In genomic region chr2:107083071-107083885, GRCm38 (mm10) we compare ENCODE assay signal across 10 mouse cellular contexts. TPM values are rescaled to one million over a fixed set of nuclear protein-coding genes. Genes with fewer than 3 reads are reported as not detected.
DNase-seq lines count a peak whose midpoint lies in the region; ATAC-seq and TF ChIP-seq lines count a peak whose summit lies in the region.
"Had no signal": no experiment of that assay in that cellular context is flagged by ENCODE, and none has a peak within 500 bp of the region (broad histone marks: within the 10 kb centered on the region; RNA-seq: fewer than 3 reads in every experiment).

No protein-coding gene starts in this region.

- TF ChIP-seq POLR2A in testis, adult 2 months (IDR thresholded peaks at IDR 0.05; ENCODE audit: control insufficient read depth, low read depth, low read length): no peak

- no peaks in the 10 kb centered on the region for H3K27me3 ChIP-seq in intestine, postnatal 0 days (replicated peaks; ENCODE audit: control insufficient read depth, insufficient read depth, low read length)
- no peaks in the 10 kb centered on the region for H3K27me3 ChIP-seq in intestine, embryonic 15.5 days (replicated peaks)
- no peaks in the 10 kb centered on the region for H3K27me3 ChIP-seq in hindbrain, embryonic 12.5 days
- no peaks in the 10 kb centered on the region for H3K27me3 ChIP-seq in testis, adult 2 months (ENCODE audit: control insufficient read depth, insufficient read depth, low read length)

- ATAC-seq in intestine, postnatal 0 days: no peak
- ATAC-seq in intestine, embryonic 15.5 days: no peak
- 0 out of 2 replicates have a peak, but pooled peaks have one; percentile 60 for ATAC-seq in hindbrain, embryonic 12.5 days (ENCODE audit: low FRiP score)
- peak; percentile 73 for ATAC-seq in megakaryocyte, adult 5-6 weeks (ENCODE audit: poor library complexity, severe bottlenecking)

- H3K36me3 ChIP-seq in intestine, postnatal 0 days (ENCODE audit: control insufficient read depth, insufficient read depth): no peaks in the 10 kb centered on the region
- H3K36me3 ChIP-seq in intestine, embryonic 15.5 days: no peaks in the 10 kb centered on the region
- no peaks in the 10 kb centered on the region for H3K36me3 ChIP-seq in hindbrain, embryonic 12.5 days
- no peaks in the 10 kb centered on the region for H3K36me3 ChIP-seq in testis, adult 2 months (ENCODE audit: control insufficient read depth, insufficient read depth, low read length)

- H3K9me3 ChIP-seq in intestine, postnatal 0 days (ENCODE audit: control insufficient read depth): no peaks in the 10 kb centered on the region
- H3K9me3 ChIP-seq in intestine, embryonic 15.5 days: no peaks in the 10 kb centered on the region
- H3K9me3 ChIP-seq in hindbrain, embryonic 12.5 days (replicated peaks): no peaks in the 10 kb centered on the region

- H3K4me2 ChIP-seq in intestine, postnatal 0 days (replicated peaks; ENCODE audit: low read depth): no peak overlapping the region
- no peak overlapping the region for H3K4me2 ChIP-seq in intestine, embryonic 15.5 days (replicated peaks)
- no peak overlapping the region for H3K4me2 ChIP-seq in hindbrain, embryonic 12.5 days (replicated peaks)

- no peaks in the 10 kb centered on the region for H3K4me1 ChIP-seq in intestine, postnatal 0 days (replicated peaks; ENCODE audit: control insufficient read depth, insufficient read depth, low read length)
- no peaks in the 10 kb centered on the region for H3K4me1 ChIP-seq in intestine, embryonic 15.5 days (replicated peaks)
- H3K4me1 ChIP-seq in hindbrain, embryonic 12.5 days: no peaks in the 10 kb centered on the region
- no peaks in the 10 kb centered on the region for H3K4me1 ChIP-seq in testis, adult 2 months (ENCODE audit: control insufficient read depth, insufficient read depth, low read length)

- no peak overlapping the region for H3K9ac ChIP-seq in intestine, postnatal 0 days (ENCODE audit: low read depth, low read length)
- no peak overlapping the region for H3K9ac ChIP-seq in intestine, embryonic 15.5 days
- no peak overlapping the region for H3K9ac ChIP-seq in hindbrain, embryonic 12.5 days

- TF ChIP-seq CTCF in intestine, postnatal 0 days (IDR thresholded peaks at IDR 0.05; ENCODE audit: low read depth): peak; percentile 68
- peak; percentile 84; the same call in 1 of the 2 replicates for TF ChIP-seq CTCF in testis, adult 2 months (IDR thresholded peaks at IDR 0.05; ENCODE audit: control insufficient read depth, insufficient read depth, insufficient replicate concordance, low read depth, low read length)

- H3K27ac ChIP-seq in intestine, postnatal 0 days (ENCODE audit: low read depth, low read length): no peak overlapping the region
- no peak overlapping the region for H3K27ac ChIP-seq in intestine, embryonic 15.5 days
- H3K27ac ChIP-seq in hindbrain, embryonic 12.5 days: no peak overlapping the region
- H3K27ac ChIP-seq in testis, adult 2 months (ENCODE audit: control insufficient read depth, insufficient read depth, low read depth, low read length): no peak overlapping the region

- no peak overlapping the region for H3K4me3 ChIP-seq in intestine, postnatal 0 days (ENCODE audit: low read depth, low read length)
- no peak overlapping the region for H3K4me3 ChIP-seq in intestine, embryonic 15.5 days (replicated peaks)
- H3K4me3 ChIP-seq in hindbrain, embryonic 12.5 days: no peak overlapping the region
- H3K4me3 ChIP-seq in testis, adult 2 months (ENCODE audit: control insufficient read depth, low read depth, low read length): no peak overlapping the region
- H3K4me3 ChIP-seq: erythroblast, embryonic 14.5 days had no signal

- peak; percentile 28 for DNase-seq in MEL-GATA-1-ER (ENCODE audit: extremely low read depth, low read depth)
- peak; percentile 67 for DNase-seq in embryo, embryonic 11 days
- no peak for DNase-seq in thymus, adult 18-20 months

- 57% methylated on average over 14 of the region's 14 CpGs for WGBS in intestine, postnatal 0 days
- 56% methylated on average over 14 of the region's 14 CpGs for WGBS in intestine, embryonic 15.5 days
- 52% methylated on average over 14 of the region's 14 CpGs for WGBS in hindbrain, embryonic 12.5 days

RNA-seq across cellular contexts. Expression of gene Fshb, which starts 23.8 kb away (rescaled TPM):
- polyA plus RNA-seq in intestine, postnatal 0 days (2015; fragmentation: Nextera tagmentation; extraction: Ambion mirVana): not detected in 2 replicates
- polyA plus RNA-seq in intestine, embryonic 15.5 days (2015; fragmentation: Nextera tagmentation; extraction: Ambion mirVana): not detected in 2 replicates
- polyA plus RNA-seq in hindbrain, embryonic 12.5 days (2016; fragmentation: Nextera tagmentation; extraction: Ambion mirVana): 0.30 TPM in 1 of 2 replicates, not detected in the other
- not detected in 2 replicates for total RNA-seq in megakaryocyte, adult 5-6 weeks (2015)
- total RNA-seq in megakaryocyte, adult 5-6 weeks (2017): not detected in 2 replicates
- not detected in 2 replicates for polyA plus RNA-seq in testis, adult 2 months (2012; rRNA removed)
- polyA plus RNA-seq: erythroblast, embryonic 14.5 days; spleen, adult 2 months had no signal

Comparison
In these comparisons a context has a peak if more than half of its experiments do, and no peak if none do; other contexts are left out.
1. ATAC-seq: peak in hindbrain, embryonic 12.5 days (single experiment) and megakaryocyte, adult 5-6 weeks (single experiment); none in intestine, postnatal 0 days (single experiment) and intestine, embryonic 15.5 days (single experiment).
2. DNase-seq: peak in MEL-GATA-1-ER (single experiment) and embryo, embryonic 11 days (single experiment); none in thymus, adult 18-20 months (0 of 2).